Mouse (Mus musculus) liver, adult 2 months (tissue): ENCODE results near the gene Tex2.

Source experiments
- CTCF ChIP-seq: fragments of 200-500 bp; IDR thresholded peaks from 2 replicates; pipeline ENCODE4 v1.5.1; 2011; ENCODE audit warnings: low read depth, low read length, control low read depth
- POLR2A ChIP-seq: fragments of 200-500 bp; IDR thresholded peaks from 2 replicates; pipeline ENCODE4 v1.6.1; 2011; ENCODE audit warnings: low read length, control low read depth; ENCODE audit not compliant: insufficient read depth; ENCODE audit errors: extremely low read depth

DNA sequence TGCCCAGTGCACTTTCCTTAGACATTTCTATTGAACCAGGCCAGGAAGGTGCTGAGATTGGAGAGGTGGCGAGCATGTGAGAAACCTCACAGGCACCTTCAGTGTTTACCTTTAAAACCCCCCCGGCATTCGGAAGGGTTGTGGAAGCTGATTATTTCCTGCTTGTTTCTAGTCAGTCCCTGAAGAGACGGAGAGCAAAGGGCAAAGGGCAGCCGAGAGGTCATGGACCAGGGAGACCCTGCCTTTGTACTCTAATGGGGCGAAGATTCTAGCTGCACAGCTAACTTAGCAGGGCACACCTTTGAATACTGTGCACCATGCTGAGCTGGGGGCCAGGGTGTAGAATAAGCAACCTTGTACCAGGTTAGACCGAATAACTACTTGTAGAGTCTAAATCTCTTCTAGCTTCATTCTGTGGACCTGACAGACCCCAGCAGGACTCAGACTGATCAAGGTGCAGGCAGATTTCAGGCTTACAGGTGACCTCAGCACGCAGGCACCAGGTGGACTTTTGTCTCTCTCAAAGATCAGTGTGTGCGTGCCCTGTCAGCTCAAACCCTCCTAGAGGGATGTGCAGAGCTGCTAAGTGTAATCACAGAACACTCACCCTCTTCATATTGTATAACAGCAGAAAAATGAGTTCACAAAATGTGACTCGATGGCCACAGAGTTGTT, 85.9 kb downstream of the Tex2 start:
- TF ChIP-seq POLR2A (no peak), CTCF (no peak)
